ENCODE assay signal across 15 mouse cellular contexts in genomic region chr13:12283826-12284225, GRCm38 (mm10). TPM values are rescaled to one million over a fixed set of nuclear protein-coding genes. Genes with fewer than 3 reads are reported as not detected.
DNase-seq lines count a peak whose midpoint lies in the region; ATAC-seq lines count a peak whose summit lies in the region.
"Had no signal": no experiment of that assay in that cellular context is flagged by ENCODE, and none has a peak within 500 bp of the region (broad histone marks: within the 10 kb centered on the region; RNA-seq: fewer than 3 reads in every experiment).

No protein-coding gene starts in this region.

- H3K4me3 ChIP-seq in heart, embryonic 16.5 days (ENCODE audit: low read length): no peak overlapping the region
- H3K4me3 ChIP-seq: embryonic facial prominence, embryonic 13.5 days; layer of hippocampus, adult 2 months; limb, embryonic 10.5 days had no signal

- H3K27me3 ChIP-seq in heart, embryonic 16.5 days (ENCODE audit: control insufficient read depth, insufficient read depth, low read length): no peaks in the 10 kb centered on the region
- H3K27me3 ChIP-seq: embryonic facial prominence, embryonic 13.5 days had no signal

- no peak overlapping the region for H3K4me2 ChIP-seq in heart, embryonic 16.5 days (ENCODE audit: low read depth, low read length)
- H3K4me2 ChIP-seq: embryonic facial prominence, embryonic 13.5 days; hindbrain, embryonic 14.5 days had no signal

- peaks cover 8% of the 10 kb centered on the region; the same call in 1 of the 2 replicates for H3K4me1 ChIP-seq in heart, embryonic 16.5 days (ENCODE audit: control insufficient read depth, insufficient read depth, low read length)
- H3K4me1 ChIP-seq: embryonic facial prominence, embryonic 13.5 days; limb, embryonic 10.5 days had no signal

- peaks cover 39% of the 10 kb centered on the region for H3K36me3 ChIP-seq in heart, embryonic 16.5 days (ENCODE audit: control insufficient read depth, insufficient read depth)
- H3K36me3 ChIP-seq: embryonic facial prominence, embryonic 13.5 days; limb, embryonic 10.5 days had no signal

- DNase-seq in gastrocnemius, adult 18-20 months (ENCODE audit: low spot score): peak; percentile 82
- DNase-seq in gastrocnemius, postnatal 10 days: no peak
- DNase-seq in 3T3-L1 (ENCODE audit: low read depth, low spot score): peak; percentile 33
- DNase-seq in gastrocnemius, postnatal 14 days: peak; percentile 29
- no peak for DNase-seq in layer of hippocampus, adult 18-20 months (ENCODE audit: low spot score in 2 of 2)
- DNase-seq in left cerebral cortex, adult 9 months (ENCODE audit: low spot score in 2 of 2): no peak
- no peak for DNase-seq in urinary bladder, postnatal 36 days (ENCODE audit: low spot score in 2 of 2)
- DNase-seq: cerebellum, postnatal 14 days; liver, postnatal 0 days; right cerebral cortex, postnatal 4 days had no signal

- peak; percentile 88 for ATAC-seq in heart, embryonic 16.5 days (replicated peaks; ENCODE audit: extremely low read depth, insufficient read depth, low FRiP score)
- ATAC-seq: liver, postnatal 0 days had no signal

- H3K9ac ChIP-seq in heart, embryonic 16.5 days (ENCODE audit: low read length): peak overlapping the region; percentile 40; the same call in 1 of the 2 replicates
- H3K9ac ChIP-seq: embryonic facial prominence, embryonic 13.5 days; hindbrain, embryonic 14.5 days; liver, postnatal 0 days had no signal

- H3K27ac ChIP-seq in heart, embryonic 16.5 days (ENCODE audit: low read length): peak overlapping the region; percentile 93
- H3K27ac ChIP-seq: embryonic facial prominence, embryonic 13.5 days; hindbrain, embryonic 14.5 days; layer of hippocampus, adult 2 months; limb, embryonic 10.5 days had no signal

- H3K9me3 ChIP-seq in heart, embryonic 16.5 days (replicated peaks; ENCODE audit: control insufficient read depth, low read length): no peaks in the 10 kb centered on the region
- H3K9me3 ChIP-seq: embryonic facial prominence, embryonic 13.5 days; limb, embryonic 10.5 days had no signal

- intact Hi-C loops in gastrocnemius, postnatal 14 days (cut with DNase I; ENCODE audit: low total_unique reads): no loop called here

- 34% methylated on average over 3 of the region's 3 CpGs for WGBS in heart, embryonic 16.5 days

RNA-seq across cellular contexts. Expression of gene Mtr, which starts 25.9 kb away (rescaled TPM):
- 10 to 100 TPM; 13.1 to 15.7 TPM for total RNA-seq in gastrocnemius, adult 18-20 months (2021)
- 10 to 100 TPM; 21.9 to 24.0 TPM for total RNA-seq in gastrocnemius, postnatal 10 days (2021)
- total RNA-seq in gastrocnemius, postnatal 14 days (2021): 10 to 100 TPM; 18.1 TPM
- polyA plus RNA-seq in heart, embryonic 16.5 days (2015; fragmentation: Nextera tagmentation; extraction: Ambion mirVana): 11.4 and 11.9 TPM in 2 replicates
- 10 to 100 TPM; 18.3 to 18.7 TPM for total RNA-seq in layer of hippocampus, adult 18-20 months (2021)

RNA-seq across cellular contexts. Expression of gene Actn2, which starts 56.7 kb away (rescaled TPM):
- 1,000 to 10,000 TPM; 1,284 to 1,493 TPM for total RNA-seq in gastrocnemius, adult 18-20 months (2021)
- 1,000 to 10,000 TPM; 1,429 to 1,530 TPM for total RNA-seq in gastrocnemius, postnatal 10 days (2021)
- total RNA-seq in gastrocnemius, postnatal 14 days (2021): 1,000 to 10,000 TPM; 1,554 to 1,683 TPM
- polyA plus RNA-seq in heart, embryonic 16.5 days (2015; fragmentation: Nextera tagmentation; extraction: Ambion mirVana): 1,874 and 1,903 TPM in 2 replicates
- 10 to 100 TPM; 17.7 to 20.5 TPM for total RNA-seq in layer of hippocampus, adult 18-20 months (2021)

Comparison
In these comparisons a context has a peak if more than half of its experiments do, and no peak if none do; other contexts are left out.
1. DNase-seq: peak in gastrocnemius, adult 18-20 months (single experiment), 3T3-L1 (single experiment) and gastrocnemius, postnatal 14 days (single experiment); none in gastrocnemius, postnatal 10 days (single experiment), layer of hippocampus, adult 18-20 months (0 of 2), left cerebral cortex, adult 9 months (0 of 2) and urinary bladder, postnatal 36 days (0 of 2).
2. RNA of gene Actn2, which starts 56.7 kb away (total RNA-seq): 1,554 to 1,683 TPM in gastrocnemius, postnatal 14 days, 1,429 to 1,530 TPM in gastrocnemius, postnatal 10 days and 1,284 to 1,493 TPM in gastrocnemius, adult 18-20 months; 17.7 to 20.5 TPM in layer of hippocampus, adult 18-20 months; every median in the first group is over 10 times any median in the second.